Mouse (Mus musculus) heart, adult 18-20 months (tissue): ENCODE measurements at regions not wholly inside any gene's neighbourhood (a gene's known extent, or its start where the extent isn't known, plus 50 kb on each side); places are given as distances from the start of the nearest gene placed in this dataset.
A peak's percentile ranks its signal among the peaks of the same experiment; 100 is the strongest.

Source experiments
- DNase-seq, 2 experiments: peaks; one replicate each; pipeline ENCODE4 v3.0.0; 2021 to 2022; ENCODE audit warnings: mixed read lengths in 1 of 2

GRCm38 (mm10) chr13:101505054-101505453 lies 263.0 kb downstream of the Pik3r1 start:
- no peak for DNase-seq

DNA sequence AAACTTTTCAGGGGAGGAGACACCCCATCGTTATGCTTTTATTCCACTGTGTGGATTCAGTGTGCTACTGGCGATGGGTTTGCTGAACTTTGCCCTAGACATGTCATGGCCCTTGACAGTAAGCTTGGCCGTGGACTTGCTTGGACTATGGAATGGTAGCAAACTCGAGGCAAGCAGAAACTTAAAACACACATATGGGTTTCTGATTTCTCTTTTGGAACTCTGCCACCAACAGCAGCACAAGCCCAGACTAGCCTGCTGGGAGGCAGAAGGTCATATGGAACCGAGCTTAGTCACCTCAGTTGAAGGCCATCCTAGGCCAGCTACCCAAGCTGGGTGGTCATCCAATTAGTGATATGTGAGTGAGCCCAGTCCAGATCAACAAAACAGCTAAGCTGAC lies 263.8 kb downstream of the Pik3r1 start:
- DNase-seq, result no peak

- DNase-seq, result no peak
Measured at GRCm38 (mm10) chr13:101501845-101502284, 266.2 kb downstream of the Pik3r1 start.

GRCm38 (mm10) chr13:101501061-101501460 lies 267.0 kb downstream of the Pik3r1 start:
- DNase-seq, result no peak

- DNase-seq, result no peak
Measured at GRCm38 (mm10) chr13:101491835-101492234, 276.2 kb downstream of the Pik3r1 start.

GRCm38 (mm10) chr13:101490961-101491360 lies 277.1 kb downstream of the Pik3r1 start:
- DNase-seq, result peak in 1 of 2 experiments; percentile 18

DNA sequence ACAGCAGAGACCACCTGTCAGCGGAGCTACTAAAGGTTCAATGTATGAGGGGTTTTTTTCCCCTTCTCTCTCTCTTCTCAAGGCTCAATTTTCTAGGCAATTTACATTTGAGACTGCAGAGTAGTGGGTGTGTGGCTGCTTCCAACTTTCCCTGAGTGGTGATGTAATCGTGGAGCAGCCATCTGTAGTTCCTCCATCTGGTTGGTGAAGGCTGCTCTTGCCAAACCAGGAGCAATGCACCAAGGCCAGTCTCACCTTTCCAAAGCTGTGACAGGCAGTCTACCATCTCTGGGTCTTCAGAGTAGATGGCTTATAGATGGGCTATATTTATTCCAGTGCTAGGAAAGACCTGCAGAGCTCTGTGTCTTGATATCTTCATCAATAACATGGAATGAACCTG lies 280.4 kb downstream of the Pik3r1 start:
- DNase-seq, result no peak

DNA sequence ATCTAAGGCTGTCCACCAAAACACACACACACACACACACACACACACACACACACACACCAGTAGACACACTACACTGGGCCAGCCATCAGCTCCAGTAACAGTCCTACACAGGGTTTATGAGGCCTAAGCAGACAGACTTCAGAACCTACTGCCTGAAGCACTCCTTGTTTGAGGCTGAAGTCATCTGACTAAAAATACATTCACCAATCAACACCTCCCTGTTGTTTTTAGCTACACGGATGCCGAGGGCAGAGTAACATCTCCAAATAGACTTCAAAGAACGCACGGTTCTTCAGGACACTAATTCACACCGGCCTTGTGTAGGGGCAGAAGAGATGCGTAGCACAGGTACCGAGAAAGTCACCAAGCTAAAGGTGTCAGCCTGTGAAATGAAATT lies 282.2 kb downstream of the Pik3r1 start:
- peak; percentile 45 to 46 for DNase-seq

DNA sequence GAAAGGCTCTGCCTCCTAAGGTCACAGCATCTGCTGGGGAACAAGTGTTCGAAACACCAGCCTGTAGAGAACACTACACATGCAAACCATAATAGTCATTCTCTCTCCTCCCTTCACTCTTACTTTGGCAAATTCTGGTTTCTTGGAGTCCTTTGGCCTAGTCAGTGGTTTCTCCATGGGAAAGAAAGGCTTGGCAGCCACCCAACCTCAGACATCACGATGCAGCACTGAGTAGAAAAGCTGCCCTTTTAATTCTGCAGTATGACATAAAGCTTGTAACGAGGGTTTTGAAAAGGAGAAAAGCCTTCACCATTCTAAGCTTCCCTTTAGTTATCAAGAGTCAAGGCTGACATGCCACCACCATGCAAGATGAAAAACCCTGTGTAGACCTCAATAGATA lies 284.2 kb downstream of the Pik3r1 start:
- DNase-seq, result no peak

DNA sequence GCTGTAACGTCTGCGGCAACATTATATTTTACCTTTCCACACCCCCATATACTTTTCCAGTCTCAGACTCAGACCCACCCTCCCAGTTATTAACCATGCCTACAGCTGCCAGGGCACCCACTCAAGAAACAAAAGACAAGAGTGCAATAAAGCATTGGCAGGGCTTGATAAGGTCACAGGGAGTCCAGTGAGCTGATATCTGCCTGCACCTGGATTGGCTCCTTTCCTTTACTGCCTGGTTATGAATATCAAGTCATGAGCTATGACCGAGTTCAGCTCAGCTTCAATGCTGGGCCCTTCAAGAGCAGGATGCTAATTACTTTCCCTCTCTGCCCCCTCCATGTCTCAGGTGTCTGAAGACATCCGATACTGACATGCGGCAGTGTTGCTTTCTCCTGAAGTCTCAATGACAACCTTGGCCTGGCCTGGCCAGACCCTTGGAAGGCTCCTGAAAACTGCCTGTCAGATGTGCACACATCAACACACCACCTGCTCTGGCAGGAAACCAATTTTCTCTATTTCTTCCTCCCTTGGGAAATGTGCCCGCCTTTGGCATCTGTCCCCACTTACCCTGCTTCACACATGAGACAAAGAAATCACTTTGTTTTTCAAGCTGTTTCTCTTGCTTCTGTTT lies 286.3 kb downstream of the Pik3r1 start:
- DNase-seq, result no peak

GRCm38 (mm10) chr13:101479297-101479652 lies 288.7 kb downstream of the Pik3r1 start:
- DNase-seq, result peak; percentile 44 to 48

DNA sequence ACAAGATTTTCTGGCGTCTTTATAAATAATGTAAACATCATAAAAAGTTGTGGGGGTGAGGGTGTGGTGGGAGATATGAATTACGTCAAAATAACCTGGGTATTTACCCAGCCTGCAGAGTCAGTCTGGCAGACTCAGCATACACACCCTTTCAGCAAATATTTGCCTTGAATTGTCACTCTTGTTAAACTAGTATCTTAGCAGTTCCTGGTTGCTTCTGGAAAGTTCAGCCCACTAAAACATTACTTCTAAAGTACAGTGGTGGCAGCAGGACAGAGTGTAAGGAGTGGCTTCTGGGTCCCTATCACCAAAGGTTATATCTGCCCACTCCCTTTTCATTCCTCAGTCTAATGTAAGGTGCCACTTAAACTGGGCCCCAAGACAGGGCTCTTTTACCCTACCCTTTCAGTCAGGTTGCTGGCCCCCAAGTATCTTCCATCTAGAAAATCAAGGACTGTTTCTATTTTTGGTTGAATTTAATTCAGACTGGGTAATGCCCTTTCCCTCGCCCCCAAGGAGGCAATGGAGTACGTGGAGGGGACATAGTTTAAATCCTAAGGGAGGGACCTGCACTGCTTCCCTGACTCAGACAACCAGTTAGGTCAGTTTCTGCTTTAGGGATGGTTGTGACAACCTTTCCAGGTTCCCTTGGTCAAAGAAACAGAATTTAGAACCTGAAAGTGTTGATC lies 289.3 kb downstream of the Pik3r1 start:
- no peak for DNase-seq

- no peak for DNase-seq
Measured at GRCm38 (mm10) chr13:101473349-101473748, 294.7 kb downstream of the Pik3r1 start.

- DNase-seq, result no peak
Measured at GRCm38 (mm10) chr13:101470560-101471247, 297.3 kb downstream of the Pik3r1 start.

- DNase-seq, result no peak
Measured at GRCm38 (mm10) chr13:101465748-101466127, 302.3 kb downstream of the Pik3r1 start.

GRCm38 (mm10) chr13:101464928-101465747 lies 302.9 kb downstream of the Pik3r1 start:
- no peak for DNase-seq

GRCm38 (mm10) chr13:101456926-101457325 lies 311.1 kb downstream of the Pik3r1 start:
- DNase-seq, result no peak

DNA sequence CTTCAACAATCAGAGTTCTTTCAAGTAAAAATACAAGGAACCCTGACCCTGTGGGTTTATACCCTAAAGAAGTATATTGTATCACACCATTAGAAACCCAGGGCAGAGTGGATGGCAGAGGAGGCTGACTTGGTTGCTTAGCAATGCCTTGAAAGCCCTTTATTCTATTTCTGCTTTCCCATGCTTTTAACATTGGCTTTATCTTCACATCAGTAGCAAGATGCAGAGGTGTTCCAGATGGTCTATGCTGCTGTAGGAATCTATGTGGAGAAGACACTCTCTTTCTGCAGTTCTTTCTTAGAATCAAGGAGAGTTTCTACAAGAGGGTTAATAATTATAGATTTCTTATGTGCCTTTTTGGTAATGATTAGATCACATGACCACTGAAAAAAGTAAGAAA lies 313.7 kb downstream of the Pik3r1 start:
- DNase-seq, result no peak

DNA sequence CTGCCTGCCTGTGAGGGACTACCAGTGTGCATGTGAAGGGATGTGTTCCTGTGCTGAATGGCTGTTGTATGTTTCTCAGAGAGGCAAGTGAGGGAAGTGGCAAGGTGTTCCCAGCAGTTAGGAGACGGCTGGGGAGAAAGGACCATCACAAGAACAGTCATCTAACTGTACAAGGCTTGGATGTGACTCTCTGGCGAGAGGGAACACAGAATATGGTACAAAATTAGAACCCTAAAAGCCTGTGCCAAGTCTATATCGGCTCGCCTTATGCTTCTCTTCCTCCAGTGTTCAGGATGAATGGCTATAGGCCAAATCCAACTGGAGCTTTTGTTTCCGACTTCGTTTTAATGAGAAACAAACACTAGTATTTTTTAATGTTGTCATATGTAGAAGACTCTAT lies 317.5 kb downstream of the Pik3r1 start:
- DNase-seq, result no peak

- no peak for DNase-seq
Measured at GRCm38 (mm10) chr13:101439517-101439916, 328.5 kb downstream of the Pik3r1 start.

- peak in 1 of 2 experiments; percentile 11 for DNase-seq
Measured at GRCm38 (mm10) chr13:101439041-101439440, 329.0 kb downstream of the Pik3r1 start.

GRCm38 (mm10) chr13:101433162-101433561 lies 334.9 kb downstream of the Pik3r1 start:
- DNase-seq, result no peak
